Mouse (Mus musculus) left cerebral cortex, adult 2 months (tissue): ENCODE results near the gene Gjd2. TPM values are rescaled to one million over a fixed set of nuclear protein-coding genes. Genes with fewer than 3 reads are reported as not detected.
A peak's percentile ranks its signal among the peaks of the same experiment; 100 is the strongest.

Experiments
- DNase-seq, 2 experiments: peaks; one replicate each; pipeline ENCODE4 v3.0.0; 2021 to 2022; ENCODE audit warnings: low spot score in 2 of 2, mixed read lengths in 1 of 2; ENCODE audit errors: extremely low spot score in 1 of 2
- H3K27ac ChIP-seq: fragments of 200-600 bp; 2 replicates; pipeline ENCODE4 v1.8.1; 2022
- H3K4me3 ChIP-seq: fragments of 200-600 bp; 2 replicates; pipeline ENCODE4 v1.8.1; 2022
- CTCF ChIP-seq: fragments of 200-600 bp; IDR thresholded peaks from 2 replicates; pipeline ENCODE4 v1.8.1; 2022; ENCODE audit warnings: antibody characterized with exemption, mild to moderate bottlenecking, moderate library complexity
- intact Hi-C: fragments of 180-260 bp; cut with DNase I; formaldehyde crosslinking; loops from one replicate; pipeline ENCODE4 v1.15.1; 2025
- total RNA-seq, 2 experiments: library from RNA; stranded (reverse); gene quantifications; 2 replicates each; pipeline ENCODE4 v1.2.3; 2021

Gene Gjd2
- total RNA-seq, 2 experiments from 2014 or later = 5.3 to 6.8 TPM

GRCm38 (mm10) chr2:114047960-114048611 is 34.7 kb upstream of the Gjd2 start:
- Histone ChIP-seq H3K27ac (no peak overlapping the region), H3K4me3 (no peak overlapping the region)
- intact Hi-C loops = no loop called here
- no peak for DNase-seq
- no peak for TF ChIP-seq CTCF

DNA sequence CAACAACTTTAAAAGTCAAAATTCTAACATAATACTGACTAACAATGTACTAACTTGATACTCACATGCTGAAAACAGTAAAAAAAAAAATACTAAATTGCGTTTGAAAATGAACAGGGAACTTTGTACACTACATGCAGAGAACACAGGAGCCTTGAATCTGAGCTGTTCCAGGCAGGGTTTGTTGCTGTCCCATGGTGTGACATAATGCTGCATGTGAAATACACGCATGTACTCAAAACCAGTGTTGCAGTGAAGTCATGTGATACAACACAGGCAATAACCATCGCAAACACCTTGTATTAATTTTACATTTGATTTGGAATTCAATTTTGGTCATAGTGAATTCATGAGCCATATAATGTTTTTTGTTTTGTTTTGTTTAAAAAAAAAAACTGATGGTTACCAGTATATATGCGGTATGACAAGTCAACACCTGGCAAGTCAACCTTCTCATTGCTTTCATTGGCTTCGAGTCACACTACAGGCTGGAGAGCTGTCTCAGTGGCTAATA is 32.8 kb upstream of the Gjd2 start:
- intact Hi-C loops = no loop called here
- no peak for DNase-seq
- Histone ChIP-seq H3K4me3 (no peak overlapping the region), H3K27ac (no peak overlapping the region)
- TF ChIP-seq CTCF = no peak

GRCm38 (mm10) chr2:114037926-114038325 is 24.5 kb upstream of the Gjd2 start:
- TF ChIP-seq CTCF = no peak
- intact Hi-C loops = no loop called here
- no peak for DNase-seq

DNA sequence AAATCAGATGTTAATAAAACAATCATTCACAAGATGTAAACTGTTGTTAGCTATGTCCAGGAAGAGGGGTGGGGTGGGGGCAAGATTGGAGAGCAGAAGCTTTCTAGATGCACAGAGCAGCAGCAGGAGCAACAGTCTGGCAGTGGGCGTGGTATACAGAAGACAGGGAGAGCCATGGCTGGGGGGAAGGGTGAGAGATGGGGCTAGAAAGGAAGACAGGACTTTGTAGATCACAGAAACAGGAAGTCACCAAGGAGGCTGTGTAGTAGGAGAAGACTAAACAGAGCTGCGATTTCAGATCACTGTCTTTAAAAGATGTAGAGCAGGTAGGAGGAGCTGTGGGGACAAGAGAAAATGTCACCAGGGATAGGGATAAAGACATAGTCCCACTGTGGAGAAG is 18.8 kb upstream of the Gjd2 start:
- no peak for TF ChIP-seq CTCF
- intact Hi-C loops = no loop called here
- H3K27ac ChIP-seq = no peak overlapping the region
- no peak for DNase-seq
- no peak overlapping the region for H3K4me3 ChIP-seq

More at GRCm38 (mm10) chr2:114037926-114038325, 24.5 kb upstream of the Gjd2 start:
- Histone ChIP-seq H3K27ac (no peak overlapping the region), H3K4me3 (no peak overlapping the region)

DNA sequence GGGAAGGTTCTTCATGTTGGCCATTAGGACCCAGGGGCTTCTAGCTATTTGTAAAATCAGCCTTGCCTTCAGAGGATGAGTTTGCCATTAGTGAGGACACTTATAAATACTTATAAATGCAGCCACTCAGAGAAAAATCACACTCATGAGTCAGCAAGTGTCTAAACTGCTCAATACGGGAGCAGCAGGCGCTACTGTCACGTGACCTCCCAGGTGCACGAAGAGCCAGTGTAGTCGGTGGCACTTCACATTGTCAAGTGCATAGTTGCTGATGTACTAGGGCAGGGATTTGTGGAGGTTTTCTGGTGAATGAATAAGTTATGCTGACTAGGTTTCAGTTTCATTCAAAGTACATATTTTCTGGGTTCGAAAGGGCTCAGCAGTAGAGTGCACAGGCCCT is 10.0 kb upstream of the Gjd2 start:
- no peak for DNase-seq
- TF ChIP-seq CTCF = no peak
- Histone ChIP-seq H3K4me3 (no peak overlapping the region), H3K27ac (no peak overlapping the region)
- intact Hi-C loops = no loop called here

DNA sequence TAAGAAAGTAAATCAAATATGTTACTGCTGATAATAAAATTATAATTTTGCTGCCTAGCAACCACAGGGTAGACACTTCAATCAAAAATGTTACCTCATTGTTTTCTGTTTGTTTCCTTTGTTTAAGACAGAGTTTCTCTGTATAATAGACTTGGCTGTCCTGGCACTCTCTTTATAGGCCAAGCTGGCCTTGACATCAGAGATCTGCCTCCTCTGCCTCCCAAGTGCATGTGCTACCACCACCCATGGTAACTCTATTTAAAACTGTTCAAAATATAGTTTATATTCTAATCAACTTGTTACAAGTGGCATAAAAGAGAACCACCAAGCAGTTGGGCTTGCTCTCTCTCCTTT is 6.8 kb upstream of the Gjd2 start:
- Histone ChIP-seq H3K4me3 (no peak overlapping the region), H3K27ac (no peak overlapping the region)
- no peak for TF ChIP-seq CTCF
- intact Hi-C loops = no loop called here
- DNase-seq = no peak

DNA sequence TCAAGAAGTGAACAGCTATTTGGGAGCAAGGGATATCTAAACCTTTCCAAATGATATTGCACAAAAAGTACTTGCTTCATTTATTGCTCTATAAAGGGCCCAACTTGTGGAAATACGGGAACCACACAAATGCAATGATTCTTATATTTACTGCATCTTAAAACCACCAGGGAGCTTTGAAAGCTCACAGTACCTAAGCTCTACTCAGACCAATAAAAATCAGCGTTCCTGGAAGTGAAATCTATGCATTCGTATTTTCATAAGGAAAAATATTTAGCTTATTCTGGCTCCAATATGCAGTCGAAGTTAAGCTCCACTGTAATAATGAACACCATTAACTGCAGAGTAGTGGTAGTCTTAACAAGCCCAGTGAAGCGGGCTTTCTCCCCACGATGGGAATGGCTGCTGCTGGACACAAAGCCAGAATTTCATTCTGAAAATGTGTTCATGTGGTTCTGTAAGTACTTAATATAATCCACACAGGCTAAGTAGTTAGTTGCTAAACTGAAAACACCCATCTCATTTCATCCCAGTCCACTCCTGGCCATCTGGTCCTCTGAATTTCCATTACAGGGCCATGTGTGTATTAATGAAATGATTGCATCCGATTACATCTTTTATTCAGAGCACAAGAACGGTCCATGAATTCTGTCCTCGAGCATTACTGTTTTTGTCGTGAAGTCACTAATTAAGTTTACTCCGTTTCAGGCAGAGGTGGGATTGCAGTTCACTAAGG is 6.2 kb upstream of the Gjd2 start:
- no peak for TF ChIP-seq CTCF
- no peak overlapping the region for H3K27ac ChIP-seq
- no peak overlapping the region for H3K4me3 ChIP-seq
- DNase-seq = no peak
- intact Hi-C loops = loop anchor here (5.0 kb wide), 1 partner anchor 73 kb away; no protein-coding TSS in a partner anchor

GRCm38 (mm10) chr2:114018136-114018535 is 4.7 kb upstream of the Gjd2 start:
- no peak overlapping the region for H3K4me3 ChIP-seq
- intact Hi-C loops = loop anchor here (5.0 kb wide), 1 partner anchor 74 kb away; no protein-coding TSS in a partner anchor
- no peak for TF ChIP-seq CTCF
- no peak overlapping the region for H3K27ac ChIP-seq
- DNase-seq = no peak

DNA sequence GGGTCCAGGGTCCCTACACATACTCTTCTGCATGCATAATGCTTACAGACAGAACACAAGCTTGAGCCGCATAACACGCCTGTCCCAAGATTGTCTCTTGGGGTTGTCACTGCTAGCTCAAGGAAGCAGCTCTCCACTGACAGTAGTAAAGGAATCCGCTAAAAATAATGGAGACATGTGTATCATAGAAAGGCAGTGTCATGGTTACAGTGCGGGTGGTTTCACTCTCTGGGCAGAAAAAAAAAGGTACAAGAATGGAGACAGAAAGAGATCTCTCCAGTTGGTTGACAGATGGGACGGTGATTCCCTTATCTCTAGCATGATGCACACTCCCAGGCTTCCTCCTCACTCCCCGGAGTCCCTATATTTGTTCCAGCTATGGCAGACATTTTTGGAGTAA is 1.4 kb upstream of the Gjd2 start:
- DNase-seq = no peak
- TF ChIP-seq CTCF = no peak
- Histone ChIP-seq H3K4me3 (no peak overlapping the region), H3K27ac (no peak overlapping the region)
- intact Hi-C loops = loop anchor here (5.0 kb wide), 1 partner anchor 77 kb away; no protein-coding TSS in a partner anchor

DNA sequence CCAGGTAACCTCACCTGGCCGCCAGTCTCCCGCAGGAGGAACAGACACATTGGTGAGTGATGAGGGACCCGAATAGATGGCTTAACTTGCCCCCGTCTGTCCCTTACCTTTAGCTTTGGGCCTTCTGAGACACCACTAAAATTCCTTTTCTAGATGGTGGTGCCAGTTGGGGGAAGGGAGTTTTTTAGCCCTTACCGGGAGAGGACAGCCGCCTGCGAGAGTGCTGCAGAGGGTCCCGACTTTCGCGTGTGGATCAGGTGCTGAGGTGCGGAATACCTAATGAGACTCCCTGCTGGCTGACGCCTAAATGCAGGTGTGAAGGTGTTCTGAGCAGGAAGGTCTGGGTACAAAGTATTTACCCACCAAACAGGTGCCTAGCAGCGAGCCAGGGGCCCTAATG is 427 bp upstream of the Gjd2 start:
- intact Hi-C loops = no loop called here
- peak in 1 of 2 experiments; percentile 11 for DNase-seq
- no peak for TF ChIP-seq CTCF
- peak overlapping the region; percentile 33; the same call in 1 of the 2 replicates for H3K27ac ChIP-seq
- H3K4me3 ChIP-seq = peak overlapping the region; percentile 58

DNA sequence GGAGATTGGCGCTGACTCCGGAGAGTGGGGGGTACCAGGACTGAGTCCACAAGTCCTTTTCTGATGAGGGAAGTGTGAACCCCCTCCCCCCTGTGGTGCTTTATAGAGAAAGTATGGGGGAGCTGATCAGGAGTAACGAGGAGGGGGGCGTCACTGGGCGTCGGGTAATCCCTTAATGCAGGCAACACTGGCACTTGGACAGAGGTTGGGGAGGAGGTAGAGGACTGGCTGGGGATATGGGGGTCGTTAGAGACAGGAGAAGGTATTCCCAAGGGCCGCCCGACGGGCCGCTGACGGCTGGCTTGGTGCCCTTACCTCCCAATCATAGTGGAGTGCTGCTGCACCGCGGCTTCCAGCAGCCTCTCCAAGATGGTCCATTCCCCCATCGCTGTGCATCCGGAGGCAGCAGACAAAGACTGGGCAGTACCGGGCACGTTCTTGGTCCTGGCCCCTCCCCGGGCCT is 639 bp downstream of the Gjd2 start:
- DNase-seq = peak in 1 of 2 experiments; percentile 13

GRCm38 (mm10) chr2:114011838-114012237 is 1.6 kb downstream of the Gjd2 start:
- Histone ChIP-seq H3K27ac (no peak overlapping the region), H3K4me3 (no peak overlapping the region)
- no peak for DNase-seq
- no peak for TF ChIP-seq CTCF
- intact Hi-C loops = no loop called here

More for the DNA sequence above, 639 bp downstream of the Gjd2 start:
- intact Hi-C loops = no loop called here
- no peak for TF ChIP-seq CTCF
- Histone ChIP-seq H3K4me3 (peak overlapping the region; percentile 58), H3K27ac (no peak overlapping the region; the same call in 1 of the 2 replicates)

DNA sequence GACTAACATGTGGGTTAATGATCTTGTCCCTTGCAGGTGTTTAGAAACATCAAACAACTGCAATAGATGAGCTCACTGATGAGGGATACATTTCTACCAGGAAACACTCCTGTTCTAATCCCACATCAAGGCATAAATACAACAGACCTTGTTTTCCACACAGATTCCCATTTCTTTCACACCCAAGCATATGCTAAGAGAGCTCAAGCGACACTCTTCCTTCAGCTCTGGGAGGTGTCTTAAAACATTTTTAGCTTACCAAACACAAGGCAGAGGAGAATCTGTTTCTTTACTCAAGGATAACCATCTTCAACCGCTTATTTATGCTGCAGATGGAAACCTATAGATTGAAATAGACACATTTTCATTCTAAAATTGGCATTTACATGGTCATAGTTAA is 5.1 kb downstream of the Gjd2 start:
- intact Hi-C loops = no loop called here
- DNase-seq = no peak
- H3K4me3 ChIP-seq = no peak overlapping the region
- H3K27ac ChIP-seq = no peak overlapping the region
- no peak for TF ChIP-seq CTCF
